Mouse (Mus musculus): ENCODE measurements around the gene Sash3. TPM values are rescaled to one million over a fixed set of nuclear protein-coding genes. Genes with fewer than 3 reads are reported as not detected.

The Sash3 gene
- polyA plus RNA-seq, 1 experiment from 2014 or later = 1.5 TPM

DNA sequence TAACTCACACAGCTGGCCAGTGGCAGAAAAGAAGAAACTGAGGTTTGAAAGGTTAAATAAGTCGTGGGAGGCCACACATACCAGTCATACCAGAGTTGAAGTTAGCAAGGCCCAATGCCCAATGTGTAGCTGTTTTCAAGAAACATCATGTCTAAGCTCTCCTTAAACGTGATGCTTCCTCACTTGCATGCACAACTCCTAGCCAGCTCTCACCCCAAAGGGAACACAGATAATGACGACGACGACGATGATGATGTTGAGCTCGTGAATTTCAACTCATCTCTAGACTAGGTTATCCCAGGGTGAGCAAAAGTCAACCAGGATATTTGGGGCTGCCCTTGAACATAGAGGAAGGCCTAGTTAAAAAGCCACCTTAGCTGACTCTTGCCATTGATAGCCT, 5.9 kb downstream of the Sash3 start:
- Histone ChIP-seq H3K27me3 (ENCODE audit: control insufficient read depth, insufficient read depth, low read length) (no peaks in the 10 kb centered on the region), H3K4me1 (ENCODE audit: control insufficient read depth, insufficient read depth, low read length) (no peaks in the 10 kb centered on the region), H3K27ac (replicated peaks; ENCODE audit: low read depth, low read length) (no peak overlapping the region), H3K4me2 (ENCODE audit: low read depth, severe bottlenecking) (no peak overlapping the region), H3K9me3 (ENCODE audit: control insufficient read depth, low read length) (no peaks in the 10 kb centered on the region), H3K4me3 (ENCODE audit: low read depth, low read length) (no peak overlapping the region), H3K9ac (ENCODE audit: low read length) (no peak overlapping the region), H3K36me3 (ENCODE audit: control insufficient read depth, insufficient read depth, low read length) (no peaks in the 10 kb centered on the region)
- WGBS = 79% methylated on average over 7 of the region's 7 CpGs
- no peak for DNase-seq (ENCODE audit: low spot score)
- ATAC-seq (ENCODE audit: insufficient number of reproducible peaks, low FRiP score, low TSS enrichment, low read depth) = no peak

DNA sequence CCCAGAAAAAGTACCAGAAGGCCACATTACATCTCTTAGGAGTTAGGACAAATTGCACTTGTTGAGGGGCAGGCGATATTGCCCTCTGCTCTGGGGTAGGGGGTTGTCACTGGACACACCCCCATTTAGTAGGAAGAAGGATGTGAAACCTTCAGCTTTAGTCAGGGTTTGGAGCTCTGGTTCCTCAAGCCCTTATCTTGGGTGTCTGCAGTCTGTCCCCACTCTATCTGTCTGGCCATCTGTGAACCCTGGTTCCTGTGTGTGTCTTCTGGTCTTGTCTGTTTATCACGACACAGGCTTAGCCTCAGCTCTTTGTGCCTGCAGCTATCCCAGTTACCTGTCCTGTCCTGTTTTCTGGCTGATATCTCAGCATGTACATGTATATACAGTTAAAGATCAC, 7.2 kb downstream of the Sash3 start:
- no peak overlapping the region for H3K27ac ChIP-seq (replicated peaks; ENCODE audit: low read depth, low read length)
- 94% methylated on average over 2 of the region's 2 CpGs for WGBS
- no peaks in the 10 kb centered on the region for H3K36me3 ChIP-seq (ENCODE audit: control insufficient read depth, insufficient read depth, low read length)

DNA sequence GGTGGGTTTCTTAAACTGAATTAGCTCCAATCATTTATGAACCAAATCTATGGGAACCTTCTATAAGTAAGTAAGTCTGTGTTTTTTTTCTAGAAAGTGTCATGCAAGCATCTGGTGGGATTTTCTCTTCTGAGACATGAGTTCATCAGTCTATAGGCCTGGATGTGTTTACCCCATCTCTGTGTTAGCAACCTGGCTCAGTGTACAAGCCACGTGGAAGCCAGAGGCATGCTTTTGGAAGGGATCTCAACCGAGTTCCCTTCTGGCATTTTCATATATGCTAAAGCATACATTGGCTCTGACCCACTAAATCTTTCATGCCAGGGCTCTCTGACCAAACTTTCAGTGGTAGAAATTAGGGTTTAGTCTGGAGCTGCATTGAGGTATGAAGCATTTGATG, 7.7 kb downstream of the Sash3 start:
- 80% methylated on average over 2 of the region's 2 CpGs for WGBS
- no peak overlapping the region for H3K4me3 ChIP-seq (ENCODE audit: low read depth, low read length)

More for the DNA sequence above, 7.2 kb downstream of the Sash3 start:
- ATAC-seq (ENCODE audit: insufficient number of reproducible peaks, low FRiP score, low TSS enrichment, low read depth) = no peak
- H3K4me1 ChIP-seq (ENCODE audit: control insufficient read depth, insufficient read depth, low read length) = no peaks in the 10 kb centered on the region
- H3K9me3 ChIP-seq (ENCODE audit: control insufficient read depth, low read length) = no peaks in the 10 kb centered on the region
- no peaks in the 10 kb centered on the region for H3K27me3 ChIP-seq (ENCODE audit: control insufficient read depth, insufficient read depth, low read length)
- DNase-seq (ENCODE audit: low spot score) = no peak
- no peak overlapping the region for H3K4me3 ChIP-seq (ENCODE audit: low read depth, low read length)
- H3K9ac ChIP-seq (ENCODE audit: low read length) = no peak overlapping the region
- H3K4me2 ChIP-seq (ENCODE audit: low read depth, severe bottlenecking) = no peak overlapping the region

GRCm38 (mm10) chrX:48155489-48155888, 9.3 kb downstream of the Sash3 start:
- WGBS = 93% methylated on average over 6 of the region's 6 CpGs

More for the DNA sequence above, 7.7 kb downstream of the Sash3 start:
- DNase-seq (ENCODE audit: low spot score) = no peak
- H3K27ac ChIP-seq (replicated peaks; ENCODE audit: low read depth, low read length) = no peak overlapping the region
- H3K27me3 ChIP-seq (ENCODE audit: control insufficient read depth, insufficient read depth, low read length) = no peaks in the 10 kb centered on the region
- no peaks in the 10 kb centered on the region for H3K9me3 ChIP-seq (ENCODE audit: control insufficient read depth, low read length)
- H3K36me3 ChIP-seq (ENCODE audit: control insufficient read depth, insufficient read depth, low read length) = no peaks in the 10 kb centered on the region
- no peaks in the 10 kb centered on the region for H3K4me1 ChIP-seq (ENCODE audit: control insufficient read depth, insufficient read depth, low read length)
- H3K9ac ChIP-seq (ENCODE audit: low read length) = no peak overlapping the region
- no peak overlapping the region for H3K4me2 ChIP-seq (ENCODE audit: low read depth, severe bottlenecking)
- no peak for ATAC-seq (ENCODE audit: insufficient number of reproducible peaks, low FRiP score, low TSS enrichment, low read depth)

GRCm38 (mm10) chrX:48157396-48157795, 11.2 kb downstream of the Sash3 start:
- H3K4me3 ChIP-seq (ENCODE audit: low read depth, low read length) = no peak overlapping the region
- H3K4me2 ChIP-seq (ENCODE audit: low read depth, severe bottlenecking) = no peak overlapping the region
- DNase-seq (ENCODE audit: low spot score) (no peak), ATAC-seq (ENCODE audit: insufficient number of reproducible peaks, low FRiP score, low TSS enrichment, low read depth) (no peak)
- no peaks in the 10 kb centered on the region for H3K9me3 ChIP-seq (ENCODE audit: control insufficient read depth, low read length)
- H3K27me3 ChIP-seq (ENCODE audit: control insufficient read depth, insufficient read depth, low read length) = no peaks in the 10 kb centered on the region
- H3K36me3 ChIP-seq (ENCODE audit: control insufficient read depth, insufficient read depth, low read length) = no peaks in the 10 kb centered on the region
- no peak overlapping the region for H3K27ac ChIP-seq (replicated peaks; ENCODE audit: low read depth, low read length)
- no peaks in the 10 kb centered on the region for H3K4me1 ChIP-seq (ENCODE audit: control insufficient read depth, insufficient read depth, low read length)
- H3K9ac ChIP-seq (ENCODE audit: low read length) = no peak overlapping the region
- WGBS = 85% methylated on average over 8 of the region's 8 CpGs

More at GRCm38 (mm10) chrX:48155489-48155888, 9.3 kb downstream of the Sash3 start:
- no peak overlapping the region for H3K9ac ChIP-seq (ENCODE audit: low read length)
- no peaks in the 10 kb centered on the region for H3K36me3 ChIP-seq (ENCODE audit: control insufficient read depth, insufficient read depth, low read length)
- no peaks in the 10 kb centered on the region for H3K27me3 ChIP-seq (ENCODE audit: control insufficient read depth, insufficient read depth, low read length)
- DNase-seq (ENCODE audit: low spot score) (no peak), ATAC-seq (ENCODE audit: insufficient number of reproducible peaks, low FRiP score, low TSS enrichment, low read depth) (no peak)
- no peak overlapping the region for H3K4me2 ChIP-seq (ENCODE audit: low read depth, severe bottlenecking)
- no peaks in the 10 kb centered on the region for H3K4me1 ChIP-seq (ENCODE audit: control insufficient read depth, insufficient read depth, low read length)
- no peak overlapping the region for H3K27ac ChIP-seq (replicated peaks; ENCODE audit: low read depth, low read length)
- no peaks in the 10 kb centered on the region for H3K9me3 ChIP-seq (ENCODE audit: control insufficient read depth, low read length)
- no peak overlapping the region for H3K4me3 ChIP-seq (ENCODE audit: low read depth, low read length)

GRCm38 (mm10) chrX:48158229-48158919, 12.1 kb downstream of the Sash3 start:
- Histone ChIP-seq H3K4me2 (ENCODE audit: low read depth, severe bottlenecking) (no peak overlapping the region), H3K27ac (replicated peaks; ENCODE audit: low read depth, low read length) (no peak overlapping the region), H3K9ac (ENCODE audit: low read length) (no peak overlapping the region), H3K9me3 (ENCODE audit: control insufficient read depth, low read length) (no peaks in the 10 kb centered on the region), H3K36me3 (ENCODE audit: control insufficient read depth, insufficient read depth, low read length) (no peaks in the 10 kb centered on the region), H3K4me3 (ENCODE audit: low read depth, low read length) (no peak overlapping the region), H3K27me3 (ENCODE audit: control insufficient read depth, insufficient read depth, low read length) (no peaks in the 10 kb centered on the region), H3K4me1 (ENCODE audit: control insufficient read depth, insufficient read depth, low read length) (no peaks in the 10 kb centered on the region)
- WGBS = 88% methylated on average over 11 of the region's 11 CpGs
- no peak for DNase-seq (ENCODE audit: low spot score)
- ATAC-seq (ENCODE audit: insufficient number of reproducible peaks, low FRiP score, low TSS enrichment, low read depth) = no peak

GRCm38 (mm10) chrX:48169892-48170291, 23.7 kb downstream of the Sash3 start:
- Histone ChIP-seq H3K9me3 (ENCODE audit: control insufficient read depth, low read length) (no peaks in the 10 kb centered on the region), H3K4me2 (ENCODE audit: low read depth, severe bottlenecking) (no peak overlapping the region), H3K36me3 (ENCODE audit: control insufficient read depth, insufficient read depth, low read length) (no peaks in the 10 kb centered on the region), H3K27me3 (ENCODE audit: control insufficient read depth, insufficient read depth, low read length) (no peaks in the 10 kb centered on the region), H3K4me1 (ENCODE audit: control insufficient read depth, insufficient read depth, low read length) (no peaks in the 10 kb centered on the region), H3K4me3 (ENCODE audit: low read depth, low read length) (no peak overlapping the region), H3K9ac (ENCODE audit: low read length) (no peak overlapping the region), H3K27ac (replicated peaks; ENCODE audit: low read depth, low read length) (no peak overlapping the region)
- ATAC-seq (ENCODE audit: insufficient number of reproducible peaks, low FRiP score, low TSS enrichment, low read depth) = no peak
- WGBS = 70% methylated on average over 1 of the region's 1 CpGs
- no peak for DNase-seq (ENCODE audit: low spot score)

- ATAC-seq (ENCODE audit: insufficient number of reproducible peaks, low FRiP score, low TSS enrichment, low read depth) (no peak), DNase-seq (ENCODE audit: low spot score) (no peak)
- Histone ChIP-seq H3K4me1 (ENCODE audit: control insufficient read depth, insufficient read depth, low read length) (no peaks in the 10 kb centered on the region), H3K4me2 (ENCODE audit: low read depth, severe bottlenecking) (no peak overlapping the region), H3K27ac (replicated peaks; ENCODE audit: low read depth, low read length) (no peak overlapping the region), H3K9me3 (ENCODE audit: control insufficient read depth, low read length) (no peaks in the 10 kb centered on the region), H3K9ac (ENCODE audit: low read length) (no peak overlapping the region), H3K27me3 (ENCODE audit: control insufficient read depth, insufficient read depth, low read length) (no peaks in the 10 kb centered on the region), H3K36me3 (ENCODE audit: control insufficient read depth, insufficient read depth, low read length) (no peaks in the 10 kb centered on the region), H3K4me3 (ENCODE audit: low read depth, low read length) (no peak overlapping the region)
- 58% methylated on average over 1 of the region's 1 CpGs for WGBS
Observed at GRCm38 (mm10) chrX:48170368-48170767, 24.1 kb downstream of the Sash3 start.

DNA sequence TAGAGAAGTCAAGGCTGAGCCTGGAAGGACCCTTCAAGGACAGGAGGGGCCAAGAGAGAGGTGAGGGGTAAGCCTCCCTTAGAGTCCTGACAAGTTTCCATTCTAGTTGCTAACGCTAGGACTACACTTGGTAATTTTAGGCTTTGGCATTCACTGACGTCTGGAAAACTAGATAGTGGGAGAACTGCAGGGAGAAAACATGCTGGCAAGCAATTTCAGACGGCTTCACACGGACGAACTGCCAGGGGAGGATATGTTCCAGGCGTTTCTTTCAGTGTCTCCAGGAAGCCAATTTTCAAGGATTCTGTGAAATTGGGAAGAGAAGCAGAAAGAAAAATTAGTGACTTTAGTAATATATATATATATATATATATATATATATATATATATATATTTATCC, 35.6 kb downstream of the Sash3 start:
- H3K36me3 ChIP-seq (ENCODE audit: control insufficient read depth, insufficient read depth, low read length) = no peaks in the 10 kb centered on the region
- no peak overlapping the region for H3K9ac ChIP-seq (ENCODE audit: low read length)
- DNase-seq (ENCODE audit: low spot score) (no peak), ATAC-seq (ENCODE audit: insufficient number of reproducible peaks, low FRiP score, low TSS enrichment, low read depth) (no peak)
- no peak overlapping the region for H3K27ac ChIP-seq (replicated peaks; ENCODE audit: low read depth, low read length)
- no peaks in the 10 kb centered on the region for H3K9me3 ChIP-seq (ENCODE audit: control insufficient read depth, low read length)
- H3K27me3 ChIP-seq (ENCODE audit: control insufficient read depth, insufficient read depth, low read length) = no peaks in the 10 kb centered on the region
- no peak overlapping the region for H3K4me3 ChIP-seq (ENCODE audit: low read depth, low read length)
- no peak overlapping the region for H3K4me2 ChIP-seq (ENCODE audit: low read depth, severe bottlenecking)
- whole genome bisulfite sequencing = 91% methylated on average over 6 of the region's 6 CpGs
- H3K4me1 ChIP-seq (ENCODE audit: control insufficient read depth, insufficient read depth, low read length) = no peaks in the 10 kb centered on the region
